In genomic region chr10:78074977-78075376, GRCm38 (mm10) we compare ENCODE assay signal across 32 mouse cellular contexts. TPM values are rescaled to one million over a fixed set of nuclear protein-coding genes. Genes with fewer than 3 reads are reported as not detected.
A peak's percentile ranks its signal among the peaks of the same experiment; 100 is the strongest.
DNase-seq lines count a peak whose midpoint lies in the region; ATAC-seq and TF ChIP-seq lines count a peak whose summit lies in the region.
"Had no signal": no experiment of that assay in that cellular context is flagged by ENCODE, and none has a peak within 500 bp of the region (broad histone marks: within the 10 kb centered on the region; RNA-seq: fewer than 3 reads in every experiment).

No protein-coding gene starts in this region.

- H3K4me1 ChIP-seq in thymus, adult 2 months (replicated peaks; ENCODE audit: control insufficient read depth, insufficient read depth, low read length) = peaks cover 23% of the 10 kb centered on the region
- H3K4me1 ChIP-seq in intestine, postnatal 0 days (replicated peaks; ENCODE audit: control insufficient read depth, insufficient read depth, low read length) = 0 out of 2 replicates have a peak, but pooled peaks cover 3% of the 10 kb centered on the region
- H3K4me1 ChIP-seq in hindbrain, embryonic 14.5 days (replicated peaks; ENCODE audit: control insufficient read depth, insufficient read depth, low read length) = no peaks in the 10 kb centered on the region
- H3K4me1 ChIP-seq: liver, embryonic 15.5 days; midbrain, embryonic 13.5 days; stomach, embryonic 15.5 days had no signal

- H3K9ac ChIP-seq in intestine, postnatal 0 days (ENCODE audit: low read depth, low read length) = no peak overlapping the region
- no peak overlapping the region for H3K9ac ChIP-seq in hindbrain, embryonic 14.5 days
- H3K9ac ChIP-seq: embryonic facial prominence, embryonic 12.5 days; forebrain, postnatal 0 days; hindbrain, embryonic 15.5 days; kidney, embryonic 15.5 days; liver, embryonic 15.5 days; midbrain, embryonic 13.5 days; neural tube, embryonic 12.5 days; stomach, embryonic 15.5 days had no signal

- 2% methylated on average over 11 of the region's 11 CpGs for WGBS in thymus, adult 2 months
- 73% methylated on average over 11 of the region's 11 CpGs for WGBS in intestine, postnatal 0 days
- WGBS in hindbrain, embryonic 14.5 days = 85% methylated on average over 11 of the region's 11 CpGs

- ATAC-seq in granulocyte monocyte progenitor cell, adult 5-6 weeks (replicated peaks; ENCODE audit: poor library complexity, severe bottlenecking) = peak; percentile 57
- no peak for ATAC-seq in intestine, postnatal 0 days
- ATAC-seq in hindbrain, embryonic 14.5 days (ENCODE audit: low FRiP score) = no peak
- ATAC-seq: forebrain, postnatal 0 days; intestine, embryonic 16.5 days; midbrain, embryonic 13.5 days had no signal

- TF ChIP-seq CTCF in thymus, adult 2 months (IDR thresholded peaks at IDR 0.05; ENCODE audit: borderline replicate concordance, control insufficient read depth, extremely low read depth, insufficient read depth, low read length, poor library complexity) = no peak
- TF ChIP-seq CTCF in intestine, postnatal 0 days (IDR thresholded peaks at IDR 0.05; ENCODE audit: low read depth) = no peak

- TF ChIP-seq POLR2A in thymus, adult 2 months (IDR thresholded peaks at IDR 0.05; ENCODE audit: control insufficient read depth, extremely low read depth, insufficient read depth, low read length, poor library complexity) = no peak

- no peaks in the 10 kb centered on the region for H3K9me3 ChIP-seq in intestine, postnatal 0 days (ENCODE audit: control insufficient read depth)
- H3K9me3 ChIP-seq in hindbrain, embryonic 14.5 days (ENCODE audit: control insufficient read depth, low read length) = no peaks in the 10 kb centered on the region
- H3K9me3 ChIP-seq: embryonic facial prominence, embryonic 12.5 days; hindbrain, embryonic 15.5 days; kidney, embryonic 15.5 days; limb, embryonic 10.5 days; liver, embryonic 15.5 days; midbrain, embryonic 13.5 days; neural tube, embryonic 12.5 days; stomach, embryonic 15.5 days had no signal

- peaks cover 1% of the 10 kb centered on the region; the same call in 1 of the 2 replicates for H3K27me3 ChIP-seq in thymus, adult 2 months (ENCODE audit: control insufficient read depth, insufficient read depth, low read length)
- H3K27me3 ChIP-seq in intestine, postnatal 0 days (replicated peaks; ENCODE audit: control insufficient read depth, insufficient read depth, low read length) = no peaks in the 10 kb centered on the region
- H3K27me3 ChIP-seq in hindbrain, embryonic 14.5 days (ENCODE audit: control insufficient read depth, insufficient read depth, low read length) = peaks cover 8% of the 10 kb centered on the region
- H3K27me3 ChIP-seq: kidney, embryonic 15.5 days; stomach, embryonic 15.5 days had no signal

- DNase-seq in 416B (ENCODE audit: low read depth) (peak; percentile 83), ES-CJ7 (ENCODE audit: low read depth, low spot score) (peak; percentile 63)
- peak; percentile 39 for DNase-seq in thymus, adult 2 months
- no peak for DNase-seq in gastrocnemius, postnatal 10 days
- DNase-seq in heart, postnatal 4 days = no peak
- DNase-seq in hindbrain, embryonic 14.5 days (ENCODE audit: low spot score) = no peak
- DNase-seq: adrenal gland, adult 2 months; cerebellum, adult 11-12 months; cerebellum, postnatal 10 days; forebrain, postnatal 0 days; gastrocnemius, postnatal 25 days; kidney, postnatal 4 days; layer of hippocampus, adult 9-11 months; liver; right cerebral cortex, postnatal 4 days had no signal

- no peak overlapping the region for H3K27ac ChIP-seq in thymus, adult 2 months (ENCODE audit: control insufficient read depth, insufficient read depth, low read length)
- H3K27ac ChIP-seq in intestine, postnatal 0 days (ENCODE audit: low read depth, low read length) = no peak overlapping the region
- H3K27ac ChIP-seq in hindbrain, embryonic 14.5 days = no peak overlapping the region
- H3K27ac ChIP-seq: embryonic facial prominence, embryonic 12.5 days; hindbrain, embryonic 15.5 days; kidney, embryonic 15.5 days; limb, embryonic 10.5 days; liver, embryonic 15.5 days; macrophage; midbrain, embryonic 13.5 days; neural tube, embryonic 12.5 days; stomach, embryonic 15.5 days had no signal

- H3K4me2 ChIP-seq in intestine, postnatal 0 days (replicated peaks; ENCODE audit: low read depth) = no peak overlapping the region
- no peak overlapping the region for H3K4me2 ChIP-seq in hindbrain, embryonic 14.5 days (replicated peaks)
- H3K4me2 ChIP-seq: embryonic facial prominence, embryonic 12.5 days; hindbrain, embryonic 15.5 days; kidney, embryonic 15.5 days; liver, embryonic 15.5 days; midbrain, embryonic 13.5 days; neural tube, embryonic 12.5 days; stomach, embryonic 15.5 days had no signal

- no peaks in the 10 kb centered on the region for H3K36me3 ChIP-seq in thymus, adult 2 months (ENCODE audit: control insufficient read depth, insufficient read depth, low read length)
- peaks cover 48% of the 10 kb centered on the region; the same call in 1 of the 2 replicates for H3K36me3 ChIP-seq in intestine, postnatal 0 days (ENCODE audit: control insufficient read depth, insufficient read depth)
- no peaks in the 10 kb centered on the region for H3K36me3 ChIP-seq in hindbrain, embryonic 14.5 days (replicated peaks; ENCODE audit: control insufficient read depth, insufficient read depth)
- H3K36me3 ChIP-seq: embryonic facial prominence, embryonic 12.5 days; hindbrain, embryonic 15.5 days; limb, embryonic 10.5 days; midbrain, embryonic 13.5 days; neural tube, embryonic 12.5 days had no signal

- no peak overlapping the region for H3K4me3 ChIP-seq in thymus, adult 2 months (ENCODE audit: control insufficient read depth, insufficient read depth, low read length)
- H3K4me3 ChIP-seq in intestine, postnatal 0 days (ENCODE audit: low read depth, low read length) = no peak overlapping the region
- no peak overlapping the region for H3K4me3 ChIP-seq in hindbrain, embryonic 14.5 days (replicated peaks; ENCODE audit: low read length)
- H3K4me3 ChIP-seq: embryonic facial prominence, embryonic 12.5 days; hindbrain, embryonic 15.5 days; kidney, embryonic 15.5 days; limb, embryonic 10.5 days; liver, embryonic 15.5 days; midbrain, embryonic 13.5 days; neural tube, embryonic 12.5 days; stomach, embryonic 15.5 days had no signal

RNA-seq across cellular contexts. Expression of gene Icosl, which starts 5.9 kb away (rescaled TPM):
- 7.4 and 8.5 TPM in 2 replicates for total RNA-seq in granulocyte monocyte progenitor cell, adult 5-6 weeks (2014; fragmentation: Nextera tagmentation)
- 0.57 and 2.9 TPM in 2 replicates for total RNA-seq in granulocyte monocyte progenitor cell, adult 5-6 weeks (2017)
- polyA plus RNA-seq in thymus, adult 2 months (2012; rRNA removed) = 23.1 and 26.5 TPM in 2 replicates
- 1 to 10 TPM; 2.0 to 2.3 TPM for total RNA-seq in gastrocnemius, postnatal 10 days (2021)
- polyA plus RNA-seq in intestine, postnatal 0 days (2015; fragmentation: Nextera tagmentation; extraction: Ambion mirVana) = 5.6 and 5.8 TPM in 2 replicates
- 1 to 10 TPM; 3.8 to 4.6 TPM for total RNA-seq in heart, postnatal 4 days (2021)
- 0.79 and 1.1 TPM in 2 replicates for polyA plus RNA-seq in hindbrain, embryonic 14.5 days (2014; fragmentation: Nextera tagmentation; extraction: Ambion mirVana)

RNA-seq across cellular contexts. Expression of gene Aire, which starts 31.6 kb away (rescaled TPM):
- total RNA-seq in granulocyte monocyte progenitor cell, adult 5-6 weeks (2014; fragmentation: Nextera tagmentation) = 1.0 TPM in 1 of 2 replicates, not detected in the other
- not detected in 2 replicates for total RNA-seq in granulocyte monocyte progenitor cell, adult 5-6 weeks (2017)
- polyA plus RNA-seq in thymus, adult 2 months (2012; rRNA removed) = 84.0 and 93.7 TPM in 2 replicates
- total RNA-seq in gastrocnemius, postnatal 10 days (2021) = not detected
- 0.04 TPM in 1 of 2 replicates, not detected in the other for polyA plus RNA-seq in intestine, postnatal 0 days (2015; fragmentation: Nextera tagmentation; extraction: Ambion mirVana)
- total RNA-seq in heart, postnatal 4 days (2021) = not detected
- polyA plus RNA-seq in hindbrain, embryonic 14.5 days (2014; fragmentation: Nextera tagmentation; extraction: Ambion mirVana) = 0.09 and 0.15 TPM in 2 replicates
- total RNA-seq: adrenal gland, adult 2 months; forebrain, postnatal 0 days; gastrocnemius, postnatal 25 days; heart, adult 8-10 months; heart, postnatal 25 days had no signal
- polyA plus RNA-seq: liver, embryonic 15.5 days; macrophage had no signal

RNA-seq across cellular contexts. Expression of gene Dnmt3l, which starts 33.2 kb away (rescaled TPM):
- 0.45 TPM in 1 of 2 replicates, not detected in the other for total RNA-seq in granulocyte monocyte progenitor cell, adult 5-6 weeks (2014; fragmentation: Nextera tagmentation)
- 0.67 and 1.6 TPM in 2 replicates for total RNA-seq in granulocyte monocyte progenitor cell, adult 5-6 weeks (2017)
- polyA plus RNA-seq in thymus, adult 2 months (2012; rRNA removed) = 0.93 and 1.8 TPM in 2 replicates
- total RNA-seq in gastrocnemius, postnatal 10 days (2021) = not detected
- 0.14 and 0.31 TPM in 2 replicates for polyA plus RNA-seq in intestine, postnatal 0 days (2015; fragmentation: Nextera tagmentation; extraction: Ambion mirVana)
- not detected for total RNA-seq in heart, postnatal 4 days (2021)
- not detected in 2 replicates for polyA plus RNA-seq in hindbrain, embryonic 14.5 days (2014; fragmentation: Nextera tagmentation; extraction: Ambion mirVana)
- total RNA-seq: forebrain, postnatal 0 days; gastrocnemius, postnatal 25 days; left cerebral cortex, adult 18-20 months had no signal
- polyA plus RNA-seq: forebrain, embryonic 11.5 days; forebrain, postnatal 0 days; heart, embryonic 14.5 days; hindbrain, embryonic 15.5 days; limb, embryonic 10.5 days; liver, embryonic 15.5 days; midbrain, embryonic 13.5 days; neural tube, embryonic 12.5 days had no signal

Comparison
In these comparisons a context has a peak if more than half of its experiments do, and no peak if none do; other contexts are left out.
1. DNase-seq: peak in 416B (single experiment), ES-CJ7 (single experiment) and thymus, adult 2 months (single experiment); none in gastrocnemius, postnatal 10 days (single experiment), heart, postnatal 4 days (single experiment) and hindbrain, embryonic 14.5 days (single experiment).